Comparison of ENCODE assay signal across 20 mouse cellular contexts in the genomic region with DNA sequence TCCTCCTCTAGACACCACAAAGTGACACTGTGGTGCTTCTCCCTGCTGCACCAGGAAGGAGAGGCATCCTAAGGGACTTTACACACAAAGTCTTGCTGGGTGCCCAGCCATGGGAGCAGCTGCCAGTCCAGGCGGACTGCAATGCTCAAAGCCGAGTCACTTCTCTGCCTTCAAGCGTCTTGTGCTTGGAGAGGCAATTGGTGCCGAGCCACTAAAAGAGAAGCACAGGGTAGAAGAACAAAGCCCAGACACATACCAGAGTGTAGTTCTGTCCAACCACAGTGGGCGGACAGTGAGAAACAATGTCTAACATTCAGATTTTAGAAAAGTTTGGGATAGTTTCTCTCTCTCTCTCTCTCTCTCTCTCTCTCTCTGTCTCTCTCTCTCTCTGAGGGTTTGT. TPM values are rescaled to one million over a fixed set of nuclear protein-coding genes. Genes with fewer than 3 reads are reported as not detected.
DNase-seq lines count a peak whose midpoint lies in the region; ATAC-seq and TF ChIP-seq lines count a peak whose summit lies in the region.
"Had no signal": no experiment of that assay in that cellular context is flagged by ENCODE, and none has a peak within 500 bp of the region (broad histone marks: within the 10 kb centered on the region; RNA-seq: fewer than 3 reads in every experiment).

No protein-coding gene starts in this region.

- TF ChIP-seq CTCF in hindbrain, postnatal 0 days (IDR thresholded peaks at IDR 0.05; ENCODE audit: low read depth): no peak

- no peak overlapping the region for H3K4me2 ChIP-seq in hindbrain, postnatal 0 days (ENCODE audit: low read depth, low read length)
- H3K4me2 ChIP-seq in hindbrain, embryonic 14.5 days (replicated peaks): no peak overlapping the region
- no peak overlapping the region for H3K4me2 ChIP-seq in heart, embryonic 14.5 days (ENCODE audit: low read length)
- H3K4me2 ChIP-seq in intestine, embryonic 16.5 days (ENCODE audit: low read depth, low read length): no peak overlapping the region
- no peak overlapping the region for H3K4me2 ChIP-seq in forebrain, embryonic 15.5 days (replicated peaks)
- H3K4me2 ChIP-seq: hindbrain, embryonic 15.5 days; limb, embryonic 13.5 days; liver, embryonic 15.5 days had no signal

- no peak overlapping the region for H3K4me3 ChIP-seq in hindbrain, postnatal 0 days (ENCODE audit: low read length)
- H3K4me3 ChIP-seq in hindbrain, embryonic 14.5 days (replicated peaks; ENCODE audit: low read length): no peak overlapping the region
- no peak overlapping the region for H3K4me3 ChIP-seq in heart, embryonic 14.5 days (ENCODE audit: control insufficient read depth in 1 of 2, insufficient read depth in 1 of 2, low read depth in 1 of 2, low read length in 2 of 2)
- no peak overlapping the region for H3K4me3 ChIP-seq in intestine, embryonic 16.5 days (ENCODE audit: low read length)
- no peak overlapping the region for H3K4me3 ChIP-seq in forebrain, embryonic 15.5 days
- H3K4me3 ChIP-seq: forebrain, embryonic 10.5 days; hindbrain, embryonic 15.5 days; limb, embryonic 13.5 days; liver, embryonic 15.5 days had no signal

- H3K36me3 ChIP-seq in hindbrain, postnatal 0 days (ENCODE audit: insufficient read depth, low read length): no peaks in the 10 kb centered on the region
- H3K36me3 ChIP-seq in hindbrain, embryonic 14.5 days (replicated peaks; ENCODE audit: control insufficient read depth, insufficient read depth): no peaks in the 10 kb centered on the region
- no peaks in the 10 kb centered on the region for H3K36me3 ChIP-seq in heart, embryonic 14.5 days (ENCODE audit: control insufficient read depth, insufficient read depth, low read length)
- no peaks in the 10 kb centered on the region for H3K36me3 ChIP-seq in intestine, embryonic 16.5 days (ENCODE audit: control insufficient read depth, insufficient read depth, low read length)
- no peaks in the 10 kb centered on the region for H3K36me3 ChIP-seq in forebrain, embryonic 15.5 days
- H3K36me3 ChIP-seq: forebrain, embryonic 10.5 days; hindbrain, embryonic 15.5 days; limb, embryonic 13.5 days; liver, embryonic 15.5 days had no signal

- no peaks in the 10 kb centered on the region for H3K4me1 ChIP-seq in hindbrain, postnatal 0 days (ENCODE audit: insufficient read depth, low read length)
- no peaks in the 10 kb centered on the region for H3K4me1 ChIP-seq in hindbrain, embryonic 14.5 days (replicated peaks; ENCODE audit: control insufficient read depth, insufficient read depth, low read length)
- peaks cover 20 to 30% of the 10 kb centered on the region in 2 experiments for H3K4me1 ChIP-seq in heart, embryonic 14.5 days (ENCODE audit: control insufficient read depth in 2 of 2, insufficient read depth in 2 of 2, low read length in 2 of 2)
- H3K4me1 ChIP-seq in intestine, embryonic 16.5 days (ENCODE audit: control insufficient read depth, insufficient read depth, low read length): no peaks in the 10 kb centered on the region
- H3K4me1 ChIP-seq in forebrain, embryonic 15.5 days: no peaks in the 10 kb centered on the region
- H3K4me1 ChIP-seq: forebrain, embryonic 10.5 days; hindbrain, embryonic 15.5 days; liver, embryonic 15.5 days had no signal

- peak; percentile 52; the same call in 1 of the 2 replicates for ATAC-seq in frontal cortex, adult (ENCODE audit: low TSS enrichment)
- ATAC-seq in hindbrain, postnatal 0 days: peak; percentile 64
- ATAC-seq in hindbrain, embryonic 14.5 days (ENCODE audit: low FRiP score): no peak
- no peak for ATAC-seq in heart, embryonic 14.5 days (ENCODE audit: insufficient number of reproducible peaks, insufficient read depth, low FRiP score, low read depth)
- no peak for ATAC-seq in intestine, embryonic 16.5 days
- no peak for ATAC-seq in forebrain, embryonic 15.5 days (replicated peaks)
- ATAC-seq: activated CD4-positive, CD25-positive, alpha-beta regulatory T cell, adult 4 months; Patski had no signal

- 61% methylated on average over 5 of the region's 5 CpGs for WGBS in hindbrain, postnatal 0 days
- 64% methylated on average over 5 of the region's 5 CpGs for WGBS in hindbrain, embryonic 14.5 days
- 40% methylated on average over 5 of the region's 5 CpGs for WGBS in heart, embryonic 14.5 days
- 81% methylated on average over 5 of the region's 5 CpGs for WGBS in intestine, embryonic 16.5 days
- WGBS in forebrain, embryonic 15.5 days: 79% methylated on average over 5 of the region's 5 CpGs

- no peak overlapping the region for H3K9ac ChIP-seq in hindbrain, postnatal 0 days (replicated peaks; ENCODE audit: low read length)
- H3K9ac ChIP-seq in hindbrain, embryonic 14.5 days: no peak overlapping the region
- H3K9ac ChIP-seq in heart, embryonic 14.5 days (ENCODE audit: low read length): no peak overlapping the region
- no peak overlapping the region for H3K9ac ChIP-seq in intestine, embryonic 16.5 days (ENCODE audit: low read depth, low read length)
- no peak overlapping the region for H3K9ac ChIP-seq in forebrain, embryonic 15.5 days (replicated peaks)
- H3K9ac ChIP-seq: hindbrain, embryonic 15.5 days; limb, embryonic 13.5 days; liver, embryonic 15.5 days had no signal

- H3K9me3 ChIP-seq in hindbrain, postnatal 0 days (ENCODE audit: low read length): no peaks in the 10 kb centered on the region
- H3K9me3 ChIP-seq in hindbrain, embryonic 14.5 days (ENCODE audit: control insufficient read depth, low read length): no peaks in the 10 kb centered on the region
- no peaks in the 10 kb centered on the region for H3K9me3 ChIP-seq in heart, embryonic 14.5 days (ENCODE audit: control insufficient read depth, low read length)
- H3K9me3 ChIP-seq in intestine, embryonic 16.5 days (ENCODE audit: control insufficient read depth, low read length): no peaks in the 10 kb centered on the region
- no peaks in the 10 kb centered on the region for H3K9me3 ChIP-seq in forebrain, embryonic 15.5 days
- H3K9me3 ChIP-seq: forebrain, embryonic 10.5 days; hindbrain, embryonic 15.5 days; limb, embryonic 13.5 days; liver, embryonic 15.5 days had no signal

- no peaks in the 10 kb centered on the region for H3K27me3 ChIP-seq in hindbrain, postnatal 0 days (ENCODE audit: insufficient read depth, low read length)
- no peaks in the 10 kb centered on the region for H3K27me3 ChIP-seq in hindbrain, embryonic 14.5 days (ENCODE audit: control insufficient read depth, insufficient read depth, low read length)
- H3K27me3 ChIP-seq in heart, embryonic 14.5 days (ENCODE audit: control insufficient read depth, insufficient read depth, low read length): no peaks in the 10 kb centered on the region
- H3K27me3 ChIP-seq in intestine, embryonic 16.5 days (replicated peaks; ENCODE audit: control insufficient read depth, insufficient read depth, low read length): no peaks in the 10 kb centered on the region
- H3K27me3 ChIP-seq in forebrain, embryonic 15.5 days: no peaks in the 10 kb centered on the region
- H3K27me3 ChIP-seq: hindbrain, embryonic 15.5 days; limb, embryonic 13.5 days; liver, embryonic 15.5 days; Patski had no signal

- no peak for DNase-seq in frontal cortex, postnatal 36 days (ENCODE audit: low spot score in 2 of 2)
- DNase-seq in hindbrain, postnatal 0 days (ENCODE audit: low spot score): no peak
- no peak for DNase-seq in hindbrain, embryonic 14.5 days (ENCODE audit: low spot score)
- peak; percentile 56 for DNase-seq in A20 (ENCODE audit: low read depth, low spot score)
- DNase-seq: adrenal gland, postnatal 25 days; cerebellum, adult 8-10 months; gastrocnemius, postnatal 36 days; kidney, adult 2 months; kidney, postnatal 25 days; midbrain, embryonic 14.5 days had no signal

- H3K27ac ChIP-seq in hindbrain, postnatal 0 days: peak overlapping the region; percentile 12; the same call in 1 of the 2 replicates
- H3K27ac ChIP-seq in hindbrain, embryonic 14.5 days: no peak overlapping the region
- peak overlapping the region; percentile 10 to 57; a peak in 2 of 4 replicates for H3K27ac ChIP-seq in heart, embryonic 14.5 days (replicated peaks in 1 of 2; ENCODE audit: control insufficient read depth in 1 of 2, insufficient read depth in 1 of 2, low read depth in 2 of 2, low read length in 2 of 2)
- H3K27ac ChIP-seq in intestine, embryonic 16.5 days (ENCODE audit: low read length): no peak overlapping the region
- H3K27ac ChIP-seq in forebrain, embryonic 15.5 days (replicated peaks): no peak overlapping the region
- H3K27ac ChIP-seq: forebrain, embryonic 10.5 days; hindbrain, embryonic 15.5 days; limb, embryonic 13.5 days; liver, embryonic 15.5 days had no signal

RNA-seq across cellular contexts. Expression of gene Slc1a3, which starts 38.0 kb away (rescaled TPM):
- total RNA-seq in hindbrain, postnatal 0 days (2014; rRNA removed): 320 and 325 TPM in 2 replicates
- polyA plus RNA-seq in hindbrain, postnatal 0 days (2015; fragmentation: Nextera tagmentation; extraction: Ambion mirVana): 288 and 331 TPM in 2 replicates
- 242 and 264 TPM in 2 replicates for polyA plus RNA-seq in hindbrain, embryonic 14.5 days (2014; fragmentation: Nextera tagmentation; extraction: Ambion mirVana)
- polyA plus RNA-seq in heart, embryonic 14.5 days (2014; fragmentation: Nextera tagmentation; extraction: Ambion mirVana): 13.3 and 13.7 TPM in 2 replicates
- 3.7 and 4.0 TPM in 2 replicates for polyA plus RNA-seq in intestine, embryonic 16.5 days (2015; fragmentation: Nextera tagmentation; extraction: Ambion mirVana)
- 116 and 123 TPM in 2 replicates for polyA plus RNA-seq in forebrain, embryonic 15.5 days (2015; fragmentation: Nextera tagmentation; extraction: Ambion mirVana)

Comparison
In these comparisons a context has a peak if more than half of its experiments do, and no peak if none do; other contexts are left out.
1. ATAC-seq: peak in frontal cortex, adult (single experiment) and hindbrain, postnatal 0 days (single experiment); none in hindbrain, embryonic 14.5 days (single experiment), heart, embryonic 14.5 days (single experiment), intestine, embryonic 16.5 days (single experiment) and forebrain, embryonic 15.5 days (single experiment).
2. H3K27ac ChIP-seq: peak in hindbrain, postnatal 0 days (single experiment) and heart, embryonic 14.5 days (2 of 2); none in hindbrain, embryonic 14.5 days (single experiment), intestine, embryonic 16.5 days (single experiment) and forebrain, embryonic 15.5 days (single experiment).